Mouse (Mus musculus) cortical plate, adult 2 months (tissue): Measurements from ENCODE around the gene Rnd2. TPM values are rescaled to one million over a fixed set of nuclear protein-coding genes. Genes with fewer than 3 reads are reported as not detected.
"Not testable (repeated sequence)": the region's sequence is repeated elsewhere in the genome, so short reads cannot be mapped to it uniquely, and the experiment has no call there.

Experiments
- H3K27ac ChIP-seq: fragments of 200-500 bp; 2 replicates; pipeline ENCODE4 v1.5.1; 2012; ENCODE audit warnings: low read length, control low read depth, inconsistent platforms; ENCODE audit not compliant: insufficient read depth
- H3K4me1 ChIP-seq: fragments of 200-500 bp; 2 replicates; pipeline ENCODE4 v1.6.1; 2011; ENCODE audit warnings: low read length; ENCODE audit not compliant: control insufficient read depth, insufficient read depth
- H3K4me3 ChIP-seq: fragments of 200-500 bp; 2 replicates; pipeline ENCODE4 v1.5.1; 2011; ENCODE audit warnings: mild to moderate bottlenecking, low read length, control low read depth; ENCODE audit not compliant: insufficient read depth
- CTCF ChIP-seq: fragments of 200-500 bp; IDR thresholded peaks from 2 replicates; pipeline ENCODE4 v1.5.1; 2011; ENCODE audit warnings: mild to moderate bottlenecking, control low read depth, low read length; ENCODE audit not compliant: insufficient read depth; ENCODE audit errors: extremely low read depth
- POLR2A ChIP-seq: fragments of 200-500 bp; IDR thresholded peaks from 2 replicates; pipeline ENCODE4 v1.6.1; 2011; ENCODE audit warnings: mild to moderate bottlenecking, low read length, control low read depth; ENCODE audit not compliant: insufficient read depth; ENCODE audit errors: extremely low read depth
- polyA plus RNA-seq: library from polyadenylated mRNA; depleted of rRNA; stranded (reverse); fragments of >200 nt; gene quantifications from 2 replicates; pipeline ENCODE4 v1.2.3, GENCODE M21; 2012

The Rnd2 gene
- polyA plus RNA-seq, 1 experiment: 179 TPM

- Histone ChIP-seq H3K27ac (no peak overlapping the region), H3K4me3 (peak overlapping the region; percentile 43), H3K4me1 (no peaks in the 10 kb centered on the region)
- TF ChIP-seq POLR2A: no peak
- peak; percentile 56; the same call in 1 of the 2 replicates for TF ChIP-seq CTCF
Measured at GRCm38 (mm10) chr11:101467477-101468262, 2.9 kb downstream of the Rnd2 start.

- Histone ChIP-seq H3K4me3 (peak overlapping the region; percentile 43), H3K27ac (peak overlapping the region; percentile 52; the same call in 1 of the 2 replicates), H3K4me1 (no peaks in the 10 kb centered on the region)
- no peak for TF ChIP-seq CTCF
- TF ChIP-seq POLR2A: no peak
Measured at GRCm38 (mm10) chr11:101468263-101468688, 3.5 kb downstream of the Rnd2 start.

GRCm38 (mm10) chr11:101468731-101469130 is 3.9 kb downstream of the Rnd2 start:
- peak overlapping the region; percentile 52; the same call in 1 of the 2 replicates for H3K27ac ChIP-seq
- H3K4me1 ChIP-seq: no peaks in the 10 kb centered on the region
- no peak for TF ChIP-seq CTCF
- TF ChIP-seq POLR2A: no peak
- peak overlapping the region; percentile 43 for H3K4me3 ChIP-seq

- TF ChIP-seq CTCF (no peak), POLR2A (no peak)
- H3K27ac ChIP-seq: no peak overlapping the region
- no peaks in the 10 kb centered on the region for H3K4me1 ChIP-seq
- peak overlapping the region; percentile 43; the same call in 1 of the 2 replicates for H3K4me3 ChIP-seq
Measured at GRCm38 (mm10) chr11:101469155-101469554, 4.4 kb downstream of the Rnd2 start.

GRCm38 (mm10) chr11:101470206-101470605 is 5.4 kb downstream of the Rnd2 start:
- no peak overlapping the region for H3K4me3 ChIP-seq
- no peaks in the 10 kb centered on the region for H3K4me1 ChIP-seq
- TF ChIP-seq POLR2A: no peak
- TF ChIP-seq CTCF: no peak
- H3K27ac ChIP-seq: no peak overlapping the region

- H3K4me3 ChIP-seq: no peak overlapping the region
- H3K27ac ChIP-seq: no peak overlapping the region
- TF ChIP-seq POLR2A (no peak), CTCF (no peak)
- no peaks in the 10 kb centered on the region for H3K4me1 ChIP-seq
Measured at GRCm38 (mm10) chr11:101471926-101472325, 7.1 kb downstream of the Rnd2 start.

GRCm38 (mm10) chr11:101472336-101472735 is 7.5 kb downstream of the Rnd2 start:
- H3K4me1 ChIP-seq: no peaks in the 10 kb centered on the region
- no peak overlapping the region for H3K4me3 ChIP-seq
- TF ChIP-seq POLR2A (no peak), CTCF (no peak)
- H3K27ac ChIP-seq: no peak overlapping the region

- not testable (repeated sequence) for H3K4me1 ChIP-seq, H3K4me3 ChIP-seq, H3K27ac ChIP-seq
Measured at GRCm38 (mm10) chr11:101473686-101474085, 8.9 kb downstream of the Rnd2 start.

GRCm38 (mm10) chr11:101474298-101474697 is 9.5 kb downstream of the Rnd2 start:
- Histone ChIP-seq H3K27ac (no peak overlapping the region), H3K4me1 (no peaks in the 10 kb centered on the region), H3K4me3 (no peak overlapping the region)
- TF ChIP-seq CTCF: no peak
- TF ChIP-seq POLR2A: no peak

- not testable (repeated sequence) for H3K4me3 ChIP-seq, H3K27ac ChIP-seq, H3K4me1 ChIP-seq
Measured at GRCm38 (mm10) chr11:101476361-101476760, 11.6 kb downstream of the Rnd2 start.

GRCm38 (mm10) chr11:101477194-101477551 is 12.4 kb downstream of the Rnd2 start:
- no peaks in the 10 kb centered on the region for H3K4me1 ChIP-seq
- no peak overlapping the region for H3K27ac ChIP-seq
- TF ChIP-seq POLR2A: no peak
- no peak for TF ChIP-seq CTCF
- H3K4me3 ChIP-seq: no peak overlapping the region
